Mouse (Mus musculus) megakaryocyte, embryonic 14.5 days (primary cell): ENCODE results near the gene Camkv.

Experiments used
- FLI1 ChIP-seq: IDR thresholded peaks from 2 replicates; pipeline ENCODE4 v1.6.1; 2012; ENCODE audit warnings: low read length, inconsistent platforms, mixed read lengths
- GATA1 ChIP-seq: IDR thresholded peaks from 3 replicates; pipeline ENCODE4 v1.6.1; 2012; ENCODE audit warnings: mixed read lengths, low read length, inconsistent platforms, borderline replicate concordance

DNA sequence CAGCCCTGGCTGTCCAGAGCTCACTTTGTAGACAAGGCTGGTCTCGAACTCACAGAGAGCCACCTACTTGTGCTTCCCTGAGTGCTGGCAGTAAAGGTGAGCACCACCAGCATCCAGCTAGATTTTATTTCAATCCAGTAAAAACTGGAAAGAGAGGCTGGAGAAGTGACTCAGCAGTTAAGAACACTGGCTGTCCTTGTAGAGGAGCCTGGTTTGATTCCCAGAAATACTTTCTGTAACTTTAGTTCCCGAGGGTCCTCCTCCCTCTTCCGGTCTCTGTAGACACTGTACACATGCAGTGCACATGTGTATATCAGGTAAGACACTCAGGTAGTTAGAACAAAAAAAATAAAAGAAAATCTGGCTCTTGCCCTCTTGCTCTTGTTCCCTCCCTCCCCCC is 52.5 kb downstream of the Camkv start:
- no peak for TF ChIP-seq FLI1
- TF ChIP-seq GATA1: no peak
